Mouse (Mus musculus): ENCODE measurements around the gene Uggt2.

DNA sequence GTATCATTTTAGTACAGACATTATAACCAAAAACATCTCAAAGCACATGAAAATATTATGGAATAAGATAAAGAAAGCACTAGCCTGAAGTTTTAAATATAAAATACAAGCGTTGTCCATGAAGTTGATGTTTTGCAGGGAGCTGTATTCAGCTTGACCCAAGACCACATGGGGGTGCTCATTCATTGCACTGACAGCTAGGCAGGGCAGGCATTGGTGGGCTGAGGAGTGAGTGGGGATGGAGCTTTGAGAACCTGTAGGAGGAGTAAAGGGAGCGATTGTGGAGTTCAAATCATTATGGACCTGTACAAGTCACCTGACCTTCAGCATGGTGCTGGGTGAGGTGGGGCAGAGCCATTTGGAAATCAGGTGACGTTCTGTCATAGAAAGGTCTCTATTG is 24.8 kb upstream of the Uggt2 start:
- peak; percentile 71 for TF ChIP-seq CTCF (IDR thresholded peaks at IDR 0.05; ENCODE audit: low read depth)
- TF ChIP-seq EP300 (IDR thresholded peaks at IDR 0.05; ENCODE audit: low read depth) = no peak
